Mouse (Mus musculus) cerebellum, adult 2 months (tissue): Measurements from ENCODE around the gene Wnt6.

ENCODE experiments used
- CTCF ChIP-seq: fragments of 200-500 bp; IDR thresholded peaks from 2 replicates; pipeline ENCODE4 v1.5.1; 2011; ENCODE audit warnings: low read depth, mild to moderate bottlenecking, control low read depth, low read length, moderate library complexity, borderline replicate concordance; ENCODE audit not compliant: insufficient read depth
- POLR2A ChIP-seq: fragments of 200-500 bp; IDR thresholded peaks from 2 replicates; pipeline ENCODE4 v1.6.1; 2011; ENCODE audit warnings: low read length, control low read depth, borderline replicate concordance; ENCODE audit not compliant: insufficient read depth

DNA sequence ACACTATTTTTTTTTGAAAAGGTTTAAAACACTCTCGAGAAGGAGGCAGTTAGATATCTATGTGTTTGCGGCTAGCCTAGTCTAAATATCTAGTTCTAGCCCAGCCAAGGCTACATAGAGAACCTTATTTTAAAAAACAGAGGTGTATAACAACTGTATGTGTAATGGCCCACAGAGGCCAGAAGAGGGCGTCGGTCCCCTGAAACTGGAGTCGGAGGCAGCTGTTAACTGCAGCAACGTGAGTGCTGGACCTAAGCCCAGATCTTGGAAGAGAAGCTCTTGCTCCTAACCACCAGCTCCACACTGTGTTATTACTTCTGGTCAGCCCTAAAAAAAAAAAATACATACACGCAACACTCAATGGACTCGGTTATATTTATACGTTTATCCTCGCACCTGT, 37.3 kb downstream of the Wnt6 start:
- no peak for TF ChIP-seq POLR2A
- TF ChIP-seq CTCF, result no peak
